Mouse (Mus musculus) stomach, embryonic 15.5 days (tissue): Measurements from ENCODE around the gene Zbtb37. TPM values are rescaled to one million over a fixed set of nuclear protein-coding genes. Genes with fewer than 3 reads are reported as not detected.
A peak's percentile ranks its signal among the peaks of the same experiment; 100 is the strongest.

Source experiments
- ATAC-seq: fragments of 200-750 bp; cut with Nextera tagmentation; 2 replicates; pipeline ENCODE4 v1.8.0; 2017; ENCODE audit warnings: low read depth, moderate number of reproducible peaks, moderate TSS enrichment; ENCODE audit not compliant: insufficient read depth, low FRiP score
- H3K27ac ChIP-seq: fragments of 300-500 bp; sonication (generic); 2 replicates; pipeline ENCODE4 v1.5.1; 2015; ENCODE audit warnings: mild to moderate bottlenecking, inconsistent platforms
- H3K27me3 ChIP-seq: fragments of 300-500 bp; sonication (generic); replicated peaks from 2 replicates; pipeline ENCODE4 v1.6.1; 2015; ENCODE audit warnings: inconsistent platforms
- H3K36me3 ChIP-seq: fragments of 300-500 bp; sonication (generic); 2 replicates; pipeline ENCODE4 v1.6.1; 2015; ENCODE audit warnings: inconsistent platforms
- H3K4me1 ChIP-seq: fragments of 300-500 bp; sonication (generic); 2 replicates; pipeline ENCODE4 v1.6.1; 2015; ENCODE audit warnings: inconsistent platforms
- H3K4me2 ChIP-seq: fragments of 300-500 bp; sonication (generic); 2 replicates; pipeline ENCODE4 v1.6.1; 2015; ENCODE audit warnings: mild to moderate bottlenecking, inconsistent platforms
- H3K4me3 ChIP-seq: fragments of 300-500 bp; sonication (generic); replicated peaks from 2 replicates; pipeline ENCODE4 v1.5.1; 2015; ENCODE audit warnings: inconsistent platforms
- H3K9ac ChIP-seq: fragments of 300-500 bp; sonication (generic); 2 replicates; pipeline ENCODE4 v1.6.1; 2015; ENCODE audit warnings: inconsistent platforms
- H3K9me3 ChIP-seq: fragments of 300-500 bp; sonication (generic); 2 replicates; pipeline ENCODE4 v1.6.1; 2016; ENCODE audit warnings: inconsistent platforms
- WGBS: fragments of 180-500 bp; shearing (Covaris S2); methylation state at CpG from one replicate; pipeline ENCODE4 v1.1.7; 2015; 5-methylcytosine and 5-hydroxymethylcytosine counted together
- polyA plus RNA-seq: library from polyadenylated mRNA; unstranded; fragments of >200 nt; fragmentation: Nextera tagmentation; extraction: Ambion mirVana; gene quantifications from 2 replicates; pipeline ENCODE4 v1.2.1, GENCODE M21; 2015

Zbtb37 gene
- polyA plus RNA-seq, 1 experiment from 2014 or later: 8.0 TPM

DNA sequence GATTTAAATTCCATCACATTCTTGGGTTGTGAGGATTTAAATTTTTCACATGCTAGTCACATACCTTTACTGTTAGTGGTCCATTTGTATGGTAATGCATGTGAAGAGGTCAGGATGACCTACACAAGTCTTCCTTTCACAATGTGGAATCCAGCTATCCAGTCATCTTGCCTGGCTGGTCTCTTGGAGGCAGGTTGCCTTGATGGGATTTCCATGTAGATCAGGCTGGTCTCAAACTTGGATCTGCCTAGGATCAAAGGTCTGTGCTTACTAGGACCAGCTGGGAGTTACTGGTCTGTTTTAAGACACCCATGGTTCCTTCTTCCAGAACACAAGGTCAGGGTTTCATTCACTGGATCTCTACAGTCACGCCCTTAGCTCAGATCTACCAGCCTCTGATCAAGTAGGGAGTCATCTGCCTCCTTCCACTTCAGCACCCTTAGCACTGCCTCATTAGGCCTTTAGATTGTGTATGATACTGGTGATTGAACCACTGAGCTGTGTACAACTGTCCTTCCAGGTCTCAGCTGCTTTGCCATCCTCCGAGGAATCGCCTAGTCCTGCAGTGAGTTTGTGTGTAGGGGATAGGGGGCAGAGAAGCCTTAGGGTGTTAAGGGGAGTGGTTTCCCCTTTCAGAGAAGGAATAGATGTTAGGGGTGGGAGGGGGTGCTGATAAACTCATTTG lies 5.2 kb upstream of the Zbtb37 start:
- Histone ChIP-seq H3K4me1 (no peaks in the 10 kb centered on the region; the same call in 1 of the 2 replicates), H3K4me2 (no peak overlapping the region), H3K9me3 (no peaks in the 10 kb centered on the region), H3K27me3 (no peaks in the 10 kb centered on the region), H3K4me3 (no peak overlapping the region), H3K36me3 (peaks cover 6% of the 10 kb centered on the region), H3K9ac (no peak overlapping the region), H3K27ac (peak overlapping the region; percentile 63)
- WGBS: 9% methylated on average over 3 of the region's 3 CpGs
- peak; percentile 32 for ATAC-seq

DNA sequence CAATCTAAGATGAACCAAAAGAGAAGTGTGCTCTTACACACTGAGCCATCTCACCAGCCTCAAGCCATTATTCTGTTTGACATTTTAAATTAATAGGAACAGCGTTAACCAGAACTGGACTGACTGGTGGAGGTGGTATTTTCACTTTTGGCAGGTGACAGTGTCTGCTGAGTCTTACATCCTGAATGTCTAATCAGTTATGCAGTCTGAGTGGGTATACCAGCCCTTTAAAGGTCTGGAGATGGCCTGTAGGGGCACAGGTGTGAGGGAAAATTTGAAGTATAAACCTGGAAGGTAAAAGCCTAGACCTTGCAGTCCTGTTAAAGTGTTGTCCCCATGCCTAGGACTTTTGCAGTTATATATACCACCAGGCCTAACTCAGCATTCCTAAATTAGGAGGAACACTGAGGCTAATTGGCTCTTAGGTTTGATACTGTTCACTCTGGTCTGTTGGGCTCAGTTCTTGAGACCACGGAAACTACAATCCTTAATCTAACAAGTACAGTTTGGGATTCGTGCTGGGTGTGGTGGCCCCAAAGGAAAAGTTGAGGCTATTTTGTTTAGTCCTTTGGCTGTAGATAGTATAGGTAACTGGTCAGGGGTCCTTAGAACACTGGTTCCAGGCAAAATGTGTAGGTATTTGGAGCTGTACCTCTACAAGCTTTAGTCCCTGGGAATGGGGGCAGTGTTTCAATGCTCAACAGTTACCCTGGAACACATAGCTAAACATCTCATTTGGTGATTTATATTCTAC lies 4.5 kb upstream of the Zbtb37 start:
- peak overlapping the region; percentile 63; the same call in 1 of the 2 replicates for H3K27ac ChIP-seq
- no peaks in the 10 kb centered on the region for H3K27me3 ChIP-seq
- H3K4me3 ChIP-seq: no peak overlapping the region
- H3K4me2 ChIP-seq: no peak overlapping the region
- WGBS: 12% methylated on average over 3 of the region's 3 CpGs
- no peak for ATAC-seq
- H3K36me3 ChIP-seq: peaks cover 6% of the 10 kb centered on the region
- H3K9ac ChIP-seq: no peak overlapping the region
- H3K9me3 ChIP-seq: no peaks in the 10 kb centered on the region
- H3K4me1 ChIP-seq: peaks cover under 1% of the 10 kb centered on the region; the same call in 1 of the 2 replicates

DNA sequence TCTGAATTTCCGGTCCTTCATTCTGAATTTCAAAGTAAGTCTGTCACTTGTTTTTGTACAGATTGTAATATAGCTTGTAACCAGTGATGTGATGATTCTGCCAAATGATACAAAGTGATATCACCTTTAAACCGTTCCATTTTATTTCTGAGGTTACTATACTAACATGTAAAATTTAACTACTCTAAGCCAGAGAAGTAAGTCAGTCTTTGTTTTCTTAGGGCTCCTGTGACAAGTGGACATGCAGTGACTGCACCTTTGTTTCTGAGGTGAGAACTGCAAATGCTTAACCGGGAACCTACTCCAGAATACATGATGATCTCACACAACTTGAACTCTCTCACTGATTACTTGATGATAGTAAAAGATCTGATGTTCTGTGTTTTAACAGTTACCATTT lies 3.4 kb upstream of the Zbtb37 start:
- Histone ChIP-seq H3K9me3 (no peaks in the 10 kb centered on the region), H3K27ac (no peak overlapping the region), H3K27me3 (no peaks in the 10 kb centered on the region), H3K4me3 (no peak overlapping the region), H3K4me1 (peaks cover 11% of the 10 kb centered on the region; the same call in 1 of the 2 replicates), H3K9ac (no peak overlapping the region), H3K4me2 (peak overlapping the region; percentile 46), H3K36me3 (peaks cover 6% of the 10 kb centered on the region)
- no peak for ATAC-seq
- 38% methylated on average over 3 of the region's 3 CpGs for WGBS

DNA sequence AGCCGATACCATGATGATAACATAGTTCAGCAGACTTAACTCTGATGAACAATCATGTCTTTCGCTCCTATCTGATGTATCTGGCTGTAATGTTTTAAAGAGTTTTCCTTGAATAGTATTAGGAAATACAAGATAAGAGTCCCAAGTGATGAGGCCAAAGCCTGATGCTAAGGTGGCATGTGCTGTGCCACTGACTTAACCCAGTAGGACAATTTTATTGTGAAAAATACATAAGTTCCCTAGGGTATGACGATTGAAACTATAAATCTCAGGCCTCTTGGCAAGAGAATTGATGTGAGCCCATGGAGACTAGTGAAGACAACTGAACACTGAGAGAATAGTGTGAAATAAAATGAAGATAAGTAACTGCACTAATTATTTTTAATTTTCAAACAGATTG lies 3.0 kb upstream of the Zbtb37 start:
- no peak for ATAC-seq
- peak overlapping the region; percentile 30 for H3K4me3 ChIP-seq
- no peaks in the 10 kb centered on the region for H3K9me3 ChIP-seq
- H3K4me1 ChIP-seq: peaks cover 11% of the 10 kb centered on the region; the same call in 1 of the 2 replicates
- no peaks in the 10 kb centered on the region for H3K27me3 ChIP-seq
- peaks cover 6% of the 10 kb centered on the region for H3K36me3 ChIP-seq
- peak overlapping the region; percentile 46 for H3K4me2 ChIP-seq
- WGBS: 16% methylated on average over 3 of the region's 3 CpGs
- peak overlapping the region; percentile 20; the same call in 1 of the 2 replicates for H3K9ac ChIP-seq
- H3K27ac ChIP-seq: no peak overlapping the region

DNA sequence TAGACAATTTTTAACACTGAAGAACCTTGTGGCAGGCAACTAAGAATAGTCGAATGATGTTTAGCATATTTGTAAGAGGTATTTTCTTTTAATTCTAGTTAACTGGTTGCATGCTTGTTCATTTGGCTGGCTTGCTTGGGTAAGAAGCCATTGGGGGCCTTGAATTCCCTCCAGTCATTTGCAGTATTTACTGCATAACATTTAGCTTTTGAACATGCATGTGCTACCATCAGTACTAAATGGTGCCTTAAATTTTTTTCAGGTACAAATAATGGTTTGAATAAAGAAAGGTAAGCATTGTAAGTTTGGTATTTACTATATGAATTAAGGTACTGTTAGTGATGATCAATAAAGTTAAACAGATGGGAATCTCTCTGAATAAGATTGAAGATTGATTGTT lies 2.4 kb upstream of the Zbtb37 start:
- Histone ChIP-seq H3K36me3 (peaks cover 8% of the 10 kb centered on the region), H3K27ac (peak overlapping the region; percentile 85; the same call in 1 of the 2 replicates), H3K9me3 (no peaks in the 10 kb centered on the region), H3K4me1 (peaks cover 11% of the 10 kb centered on the region; the same call in 1 of the 2 replicates), H3K4me3 (peak overlapping the region; percentile 81), H3K27me3 (no peaks in the 10 kb centered on the region), H3K4me2 (peak overlapping the region; percentile 70), H3K9ac (peak overlapping the region; percentile 59; the same call in 1 of the 2 replicates)
- ATAC-seq: no peak
- 2% methylated on average over 1 of the region's 1 CpGs for WGBS

DNA sequence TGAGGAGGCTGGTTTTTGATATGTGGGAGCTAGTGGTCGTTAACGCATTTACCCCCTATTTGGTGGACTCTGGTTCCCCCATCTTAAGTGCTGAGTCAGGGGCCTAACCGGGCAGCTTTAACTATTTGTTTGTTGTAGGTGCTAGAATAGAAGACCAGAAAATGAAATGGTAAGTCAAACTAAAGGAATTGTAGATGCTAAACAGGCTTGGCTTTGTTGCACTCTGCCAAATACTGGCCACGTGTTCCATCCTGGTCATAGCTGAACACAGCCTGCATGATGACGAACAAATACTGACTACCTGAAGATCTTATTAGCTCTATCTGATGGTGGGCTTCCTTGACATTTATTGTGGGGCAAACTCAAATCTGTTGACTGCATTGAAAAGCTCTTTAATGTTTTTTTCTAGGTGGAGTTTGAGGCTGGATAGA lies 1.8 kb upstream of the Zbtb37 start:
- ATAC-seq: no peak
- Histone ChIP-seq H3K9ac (peak overlapping the region; percentile 59), H3K27me3 (no peaks in the 10 kb centered on the region), H3K4me3 (peak overlapping the region; percentile 81), H3K4me2 (peak overlapping the region; percentile 70), H3K4me1 (peaks cover 11% of the 10 kb centered on the region; the same call in 1 of the 2 replicates), H3K9me3 (no peaks in the 10 kb centered on the region), H3K36me3 (peaks cover 11% of the 10 kb centered on the region), H3K27ac (peak overlapping the region; percentile 85)
- WGBS: 0% methylated on average over 5 of the region's 5 CpGs

DNA sequence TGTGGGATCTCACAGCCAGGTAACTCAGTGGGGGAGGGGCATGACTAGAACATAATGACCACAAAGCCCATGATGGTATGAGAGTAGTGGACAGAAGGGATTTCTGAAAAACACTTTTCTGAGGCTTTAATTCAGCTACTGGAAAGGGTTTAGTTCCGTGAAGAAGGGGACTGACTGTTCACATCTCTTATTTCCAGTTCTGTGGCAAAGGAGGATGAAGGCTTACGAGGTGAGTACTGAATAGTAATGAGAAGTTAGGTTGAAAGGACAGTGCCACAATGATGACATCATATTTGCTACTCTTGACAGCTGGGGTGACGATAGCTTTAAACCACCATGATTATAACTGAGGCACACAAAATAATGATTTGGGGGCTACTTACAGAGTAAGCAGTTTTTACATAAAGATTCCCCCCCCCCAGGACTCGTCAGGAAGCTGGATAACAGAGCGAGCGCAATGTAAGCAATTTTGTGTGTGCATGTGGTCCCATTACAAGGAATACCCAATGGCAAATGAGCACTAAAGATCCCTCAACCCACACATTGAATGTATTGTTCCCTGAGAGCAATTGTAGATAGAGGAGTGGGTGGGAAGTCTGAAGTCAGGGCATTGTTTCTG lies 1.2 kb upstream of the Zbtb37 start:
- H3K4me3 ChIP-seq: peak overlapping the region; percentile 81
- peaks cover 11% of the 10 kb centered on the region; the same call in 1 of the 2 replicates for H3K4me1 ChIP-seq
- no peak for ATAC-seq
- WGBS: 0% methylated on average over 6 of the region's 6 CpGs
- peaks cover 11% of the 10 kb centered on the region for H3K36me3 ChIP-seq
- no peaks in the 10 kb centered on the region for H3K9me3 ChIP-seq
- peak overlapping the region; percentile 70 for H3K4me2 ChIP-seq
- H3K27ac ChIP-seq: peak overlapping the region; percentile 85
- no peaks in the 10 kb centered on the region for H3K27me3 ChIP-seq
- peak overlapping the region; percentile 59 for H3K9ac ChIP-seq

DNA sequence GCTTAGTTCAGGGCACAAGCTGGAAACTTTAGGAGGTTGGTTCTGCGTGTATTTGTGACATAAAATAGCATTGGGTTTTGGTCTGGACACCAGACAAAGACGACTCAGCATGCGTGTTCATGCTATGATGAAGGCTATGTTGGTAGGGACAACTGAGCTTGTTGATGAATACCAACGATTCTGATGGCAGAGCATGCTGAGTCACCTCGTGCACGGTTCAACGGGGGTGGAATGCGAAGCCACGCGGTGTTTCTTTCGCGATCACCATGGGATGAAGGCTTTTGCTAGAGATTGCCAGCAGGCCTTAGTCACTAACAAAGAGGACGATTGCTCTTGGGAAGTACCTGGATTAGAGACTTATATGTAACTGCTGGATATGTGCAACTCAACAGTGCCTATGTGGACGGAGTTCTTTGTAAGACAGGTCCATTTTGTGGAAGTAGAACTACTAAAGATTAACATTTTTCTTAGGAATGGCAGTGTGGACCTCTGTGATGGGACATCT lies 684 bp upstream of the Zbtb37 start:
- ATAC-seq: no peak
- Histone ChIP-seq H3K9ac (peak overlapping the region; percentile 59), H3K27ac (peak overlapping the region; percentile 85), H3K36me3 (peaks cover 11% of the 10 kb centered on the region), H3K4me1 (peaks cover 11% of the 10 kb centered on the region; the same call in 1 of the 2 replicates), H3K9me3 (no peaks in the 10 kb centered on the region), H3K4me2 (peak overlapping the region; percentile 70), H3K4me3 (peak overlapping the region; percentile 81), H3K27me3 (no peaks in the 10 kb centered on the region)
- WGBS: under 1% methylated on average over 14 of the region's 14 CpGs

DNA sequence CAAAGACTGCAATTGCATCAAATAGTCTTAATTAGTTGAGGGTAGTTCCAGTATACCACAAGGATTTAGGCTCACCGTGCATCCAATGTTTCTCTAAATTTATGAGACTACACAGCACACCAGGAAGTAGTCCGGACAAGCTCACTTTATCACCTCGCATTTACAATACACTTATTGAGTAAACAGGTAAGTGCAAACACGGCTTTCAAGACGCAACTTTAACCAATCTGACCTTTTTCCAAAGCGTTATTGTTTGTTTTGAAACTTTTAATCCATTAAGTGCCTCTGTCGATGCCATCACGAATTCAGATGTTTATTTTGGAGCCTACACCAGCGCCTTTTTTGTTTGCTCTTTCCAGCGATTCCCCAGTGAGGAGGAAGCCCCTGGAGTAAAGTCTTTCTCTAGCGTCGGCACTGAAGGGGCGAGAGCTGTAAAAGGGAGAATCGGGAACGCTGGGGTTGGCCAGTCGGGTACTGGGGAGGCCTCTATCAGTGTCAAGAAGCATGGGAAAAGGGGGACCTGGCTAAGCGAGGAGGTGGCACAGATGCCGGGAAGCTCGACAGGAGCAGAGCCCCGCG lies 704 bp downstream of the Zbtb37 start:
- ATAC-seq: no peak
- Histone ChIP-seq H3K36me3 (peaks cover 7% of the 10 kb centered on the region; the same call in 1 of the 2 replicates), H3K27ac (peak overlapping the region; percentile 92), H3K4me2 (peak overlapping the region; percentile 57), H3K9ac (peak overlapping the region; percentile 70), H3K4me1 (peaks cover 11% of the 10 kb centered on the region; the same call in 1 of the 2 replicates), H3K27me3 (no peaks in the 10 kb centered on the region), H3K4me3 (peak overlapping the region; percentile 81), H3K9me3 (no peaks in the 10 kb centered on the region)
- WGBS: under 1% methylated on average over 21 of the region's 21 CpGs

DNA sequence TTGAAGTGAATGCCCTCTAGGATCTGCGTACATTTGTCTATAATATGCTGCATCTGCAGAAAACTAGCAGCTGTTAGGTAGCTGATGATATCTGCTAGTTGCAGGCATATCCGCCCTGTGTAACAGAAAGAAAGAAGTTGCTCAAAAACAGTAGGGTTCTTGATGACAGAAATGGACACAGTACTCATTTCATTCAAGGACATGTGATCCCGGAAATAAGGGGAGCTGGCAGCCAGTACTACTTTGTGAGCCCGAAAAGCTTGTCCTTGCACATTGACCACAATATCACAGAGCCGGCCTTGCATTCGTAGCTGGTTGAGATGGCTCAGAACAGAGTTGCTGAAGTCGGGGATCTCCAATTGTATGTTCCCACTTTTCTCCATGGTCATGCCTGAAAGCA lies 2.3 kb downstream of the Zbtb37 start:
- peaks cover 11% of the 10 kb centered on the region; the same call in 1 of the 2 replicates for H3K4me1 ChIP-seq
- peaks cover 5% of the 10 kb centered on the region; the same call in 1 of the 2 replicates for H3K36me3 ChIP-seq
- no peak overlapping the region for H3K4me3 ChIP-seq
- WGBS: 83% methylated on average over 7 of the region's 7 CpGs
- no peak overlapping the region for H3K9ac ChIP-seq
- no peak overlapping the region for H3K4me2 ChIP-seq
- no peaks in the 10 kb centered on the region for H3K9me3 ChIP-seq
- H3K27me3 ChIP-seq: no peaks in the 10 kb centered on the region
- ATAC-seq: no peak
- H3K27ac ChIP-seq: no peak overlapping the region

DNA sequence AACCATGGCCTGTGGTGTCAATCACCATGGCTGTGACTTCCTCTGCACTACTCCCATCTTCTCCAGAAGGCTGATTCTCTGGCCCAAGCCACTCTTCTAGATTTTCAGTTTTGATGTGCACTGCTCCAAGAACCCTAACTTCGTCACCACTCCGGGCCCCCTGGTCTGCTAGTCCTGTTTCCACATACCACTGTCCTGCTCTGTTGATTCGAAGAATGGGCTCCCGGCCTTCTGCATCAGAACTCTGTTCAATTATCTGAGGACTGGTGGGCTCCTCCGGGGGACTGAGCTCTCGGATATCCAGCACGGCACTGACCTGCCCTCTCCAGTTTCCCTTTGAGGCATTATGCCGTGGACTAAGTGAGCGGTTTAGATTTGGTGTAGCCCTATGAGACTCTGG lies 2.8 kb downstream of the Zbtb37 start:
- H3K4me3 ChIP-seq: no peak overlapping the region
- WGBS: 92% methylated on average over 9 of the region's 9 CpGs
- H3K9me3 ChIP-seq: no peaks in the 10 kb centered on the region
- H3K27ac ChIP-seq: no peak overlapping the region
- no peaks in the 10 kb centered on the region for H3K27me3 ChIP-seq
- H3K4me1 ChIP-seq: peaks cover 11% of the 10 kb centered on the region; the same call in 1 of the 2 replicates
- H3K36me3 ChIP-seq: peaks cover 5% of the 10 kb centered on the region; the same call in 1 of the 2 replicates
- no peak overlapping the region for H3K9ac ChIP-seq
- no peak for ATAC-seq
- H3K4me2 ChIP-seq: no peak overlapping the region
